Mouse (Mus musculus) midbrain, embryonic 16.5 days (tissue): ENCODE results near the gene Rpl41. TPM values are rescaled to one million over a fixed set of nuclear protein-coding genes. Genes with fewer than 3 reads are reported as not detected.
"Not testable (repeated sequence)": the region's sequence is repeated elsewhere in the genome, so short reads cannot be mapped to it uniquely, and the experiment has no call there.

Experiments used
- ATAC-seq: fragments of 200-750 bp; cut with Nextera tagmentation; 2 replicates; pipeline ENCODE4 v1.8.0; 2017; ENCODE audit warnings: moderate TSS enrichment
- H3K27ac ChIP-seq: fragments of 300-500 bp; sonication (generic); 2 replicates; pipeline ENCODE4 v1.5.1; 2014; ENCODE audit warnings: mild to moderate bottlenecking, low read length, mixed read lengths
- H3K27me3 ChIP-seq: fragments of 300-500 bp; sonication (generic); 2 replicates; pipeline ENCODE4 v1.6.1; 2014; ENCODE audit warnings: low read depth, low read length, mixed read lengths; ENCODE audit not compliant: control insufficient read depth, insufficient read depth
- H3K36me3 ChIP-seq: fragments of 300-500 bp; sonication (generic); 2 replicates; pipeline ENCODE4 v1.6.1; 2014; ENCODE audit warnings: mild to moderate bottlenecking, low read length, moderate library complexity, mixed read lengths; ENCODE audit not compliant: control insufficient read depth, insufficient read depth
- H3K4me1 ChIP-seq: fragments of 300-500 bp; sonication (generic); 2 replicates; pipeline ENCODE4 v1.6.1; 2014; ENCODE audit warnings: mild to moderate bottlenecking, low read length, mixed read lengths; ENCODE audit not compliant: control insufficient read depth, insufficient read depth
- H3K4me2 ChIP-seq: fragments of 300-500 bp; sonication (generic); 2 replicates; pipeline ENCODE4 v1.6.1; 2014; ENCODE audit warnings: mild to moderate bottlenecking, low read length, mixed read lengths
- H3K4me3 ChIP-seq: fragments of 300-500 bp; sonication (generic); 2 replicates; pipeline ENCODE4 v1.5.1; 2014; ENCODE audit warnings: low read depth, mild to moderate bottlenecking, low read length, moderate library complexity, mixed read lengths
- H3K9ac ChIP-seq: fragments of 300-500 bp; sonication (generic); 2 replicates; pipeline ENCODE4 v1.6.1; 2014; ENCODE audit warnings: low read depth, low read length, mixed read lengths
- H3K9me3 ChIP-seq: fragments of 300-500 bp; sonication (generic); replicated peaks from 2 replicates; pipeline ENCODE4 v1.6.1; 2014; ENCODE audit warnings: mild to moderate bottlenecking, low read length, mixed read lengths; ENCODE audit not compliant: control insufficient read depth, poor library complexity, severe bottlenecking
- WGBS: fragments of 180-500 bp; shearing (Covaris S2); extraction: QIAGEN DNeasy Blood & Tissue Kit; methylation state at CpG from one replicate; pipeline ENCODE4 v1.1.7; 2014; 5-methylcytosine and 5-hydroxymethylcytosine counted together
- polyA plus RNA-seq: library from polyadenylated mRNA; unstranded; fragments of >200 nt; fragmentation: Nextera tagmentation; extraction: Ambion mirVana; gene quantifications from 2 replicates; pipeline ENCODE4 v1.2.1, GENCODE M21; 2015

Gene Rpl41
- polyA plus RNA-seq, 1 experiment from 2014 or later = 1,924 TPM

DNA sequence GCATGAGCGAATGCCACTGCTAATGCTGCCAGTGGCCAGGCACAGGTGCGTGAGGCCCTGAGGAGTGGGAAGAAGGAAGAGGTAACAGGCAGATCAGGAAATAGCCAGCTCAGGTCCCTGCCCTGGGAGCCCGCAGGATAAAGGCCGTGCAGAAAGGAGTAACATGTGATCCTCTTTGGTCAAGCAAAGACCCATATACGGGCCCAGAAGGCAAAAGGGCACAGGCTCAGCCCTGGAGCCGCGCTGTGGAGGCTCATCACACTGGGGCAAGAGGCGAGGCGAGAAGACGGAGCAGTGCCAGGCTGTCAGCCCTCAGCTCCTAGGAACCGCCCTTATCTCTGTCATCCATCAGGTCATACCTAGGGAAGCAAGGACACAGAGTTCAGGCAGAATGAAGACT lies 38.8 kb downstream of the Rpl41 start:
- Histone ChIP-seq H3K9ac (no peak overlapping the region), H3K4me3 (no peak overlapping the region), H3K27ac (no peak overlapping the region), H3K9me3 (no peaks in the 10 kb centered on the region), H3K27me3 (no peaks in the 10 kb centered on the region), H3K4me2 (no peak overlapping the region), H3K4me1 (no peaks in the 10 kb centered on the region), H3K36me3 (peaks cover 4% of the 10 kb centered on the region; the same call in 1 of the 2 replicates)
- ATAC-seq = no peak
- 93% methylated on average over 11 of the region's 11 CpGs for WGBS

DNA sequence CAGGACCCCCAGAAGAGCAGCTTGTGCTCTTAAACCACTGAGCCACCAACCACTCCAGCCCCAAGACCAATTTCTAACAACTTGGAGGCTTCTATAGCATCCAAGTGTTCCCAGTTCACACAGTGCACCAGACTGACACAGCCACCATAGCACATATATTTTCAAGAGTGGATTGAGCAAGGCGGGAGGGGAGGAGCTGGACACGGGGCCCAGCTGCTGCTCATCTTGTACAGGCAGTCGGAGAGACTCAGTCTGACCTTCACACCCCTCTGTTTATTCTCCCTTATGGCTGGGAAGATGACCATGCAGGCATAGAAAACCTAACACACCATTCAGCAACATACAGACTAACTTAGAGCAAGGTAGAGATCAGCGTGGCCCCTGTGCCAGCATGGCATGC lies 39.3 kb downstream of the Rpl41 start:
- H3K27ac ChIP-seq = no peak overlapping the region
- no peak overlapping the region for H3K4me2 ChIP-seq
- H3K4me1 ChIP-seq = no peaks in the 10 kb centered on the region
- no peak overlapping the region for H3K9ac ChIP-seq
- no peak for ATAC-seq
- H3K9me3 ChIP-seq = no peaks in the 10 kb centered on the region
- H3K4me3 ChIP-seq = no peak overlapping the region
- peaks cover 4% of the 10 kb centered on the region; the same call in 1 of the 2 replicates for H3K36me3 ChIP-seq
- WGBS = 88% methylated on average over 4 of the region's 4 CpGs
- no peaks in the 10 kb centered on the region for H3K27me3 ChIP-seq

DNA sequence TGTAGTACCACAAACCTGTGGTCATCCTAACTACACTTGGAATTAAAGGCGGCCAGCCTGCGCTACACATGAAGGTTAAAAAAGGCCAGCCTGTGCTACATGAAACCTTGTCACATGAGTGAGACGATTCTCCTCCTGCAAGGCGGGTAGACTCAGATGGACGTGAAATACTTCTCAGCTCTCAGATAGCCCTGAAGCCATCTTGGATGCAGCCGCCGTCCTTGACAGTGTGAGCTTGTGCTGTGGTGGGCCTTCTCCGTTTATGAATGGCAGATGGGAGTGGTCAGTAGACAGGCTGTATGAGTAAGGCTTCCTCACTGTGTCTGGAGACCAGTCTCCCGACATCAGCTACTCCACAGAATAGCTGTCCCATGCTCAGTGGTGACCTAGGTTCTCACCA lies 39.9 kb downstream of the Rpl41 start:
- WGBS = 92% methylated on average over 9 of the region's 9 CpGs
- Histone ChIP-seq H3K4me3 (no peak overlapping the region), H3K4me1 (no peaks in the 10 kb centered on the region), H3K9me3 (no peaks in the 10 kb centered on the region), H3K9ac (no peak overlapping the region), H3K36me3 (peaks cover 4% of the 10 kb centered on the region; the same call in 1 of the 2 replicates), H3K27me3 (no peaks in the 10 kb centered on the region), H3K4me2 (no peak overlapping the region), H3K27ac (no peak overlapping the region)
- ATAC-seq = no peak

DNA sequence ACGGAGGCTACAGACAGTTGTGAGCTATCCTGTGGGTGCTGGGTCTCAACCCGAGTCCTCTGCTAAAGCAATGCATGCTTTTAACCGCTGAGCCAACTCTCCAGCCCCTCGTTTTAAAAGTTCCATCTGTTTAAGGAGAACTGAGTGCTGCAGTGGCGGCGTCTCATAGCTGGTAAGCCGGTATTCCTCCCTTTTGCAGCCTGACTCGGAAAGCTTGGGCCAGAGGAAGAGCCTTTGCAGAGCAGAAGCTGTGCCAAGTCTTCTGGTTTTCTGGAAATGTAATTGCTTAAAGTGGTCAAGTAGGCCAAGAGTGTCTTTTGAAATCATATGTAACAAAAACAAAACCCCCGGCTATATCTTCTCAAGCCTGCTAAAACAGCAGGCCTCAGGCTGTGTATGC lies 40.8 kb downstream of the Rpl41 start:
- H3K4me3 ChIP-seq = no peak overlapping the region
- 84% methylated on average over 9 of the region's 9 CpGs for WGBS
- H3K27me3 ChIP-seq = no peaks in the 10 kb centered on the region
- H3K9me3 ChIP-seq = no peaks in the 10 kb centered on the region
- H3K4me1 ChIP-seq = no peaks in the 10 kb centered on the region
- no peak for ATAC-seq
- H3K27ac ChIP-seq = no peak overlapping the region
- H3K9ac ChIP-seq = no peak overlapping the region
- no peak overlapping the region for H3K4me2 ChIP-seq
- H3K36me3 ChIP-seq = peaks cover 4% of the 10 kb centered on the region; the same call in 1 of the 2 replicates

DNA sequence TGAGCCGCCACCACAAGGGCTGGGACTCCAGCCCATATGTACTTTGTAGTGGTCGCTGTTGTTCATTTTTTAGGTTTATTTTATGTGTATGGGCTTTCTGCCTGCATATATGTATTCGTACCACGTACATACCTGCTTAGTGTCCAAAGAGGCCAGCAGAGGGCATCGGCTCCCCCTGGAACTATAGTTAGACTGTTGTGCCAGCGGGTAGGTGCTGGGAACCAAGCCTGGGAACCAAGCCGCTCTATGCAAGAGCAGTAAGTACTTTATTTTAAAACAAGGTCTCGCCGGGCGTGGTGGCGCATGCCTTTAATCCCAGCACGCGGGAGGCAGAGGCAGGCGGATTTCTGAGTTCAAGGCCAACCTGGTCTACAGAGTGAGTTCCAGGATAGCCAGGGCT lies 43.1 kb downstream of the Rpl41 start:
- H3K36me3 ChIP-seq = peaks cover 4% of the 10 kb centered on the region; the same call in 1 of the 2 replicates
- no peak overlapping the region for H3K27ac ChIP-seq
- 96% methylated on average over 14 of the region's 14 CpGs for WGBS
- H3K9me3 ChIP-seq = no peaks in the 10 kb centered on the region
- no peak overlapping the region for H3K4me2 ChIP-seq
- H3K27me3 ChIP-seq = no peaks in the 10 kb centered on the region
- H3K4me3 ChIP-seq = no peak overlapping the region
- ATAC-seq = no peak
- no peak overlapping the region for H3K9ac ChIP-seq
- H3K4me1 ChIP-seq = no peaks in the 10 kb centered on the region

DNA sequence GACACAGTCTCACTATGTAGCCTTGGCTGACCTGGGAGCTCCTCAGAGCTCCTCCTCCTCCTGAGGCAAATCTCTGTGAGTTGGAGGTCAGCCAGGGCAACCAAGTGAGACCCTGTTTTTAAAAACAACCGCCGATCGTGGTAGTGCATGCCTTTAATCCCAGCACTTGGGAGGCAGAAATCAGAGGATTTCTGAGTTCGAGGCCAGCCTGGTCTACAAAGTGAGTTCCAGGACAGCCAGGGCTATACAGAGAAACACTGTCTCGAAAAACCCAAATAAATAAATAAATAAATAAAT lies 43.8 kb downstream of the Rpl41 start:
- not testable (repeated sequence) for ATAC-seq, H3K4me2 ChIP-seq, H3K4me1 ChIP-seq, H3K9ac ChIP-seq, H3K4me3 ChIP-seq, H3K9me3 ChIP-seq, H3K36me3 ChIP-seq, H3K27ac ChIP-seq, H3K27me3 ChIP-seq
- WGBS = 77% methylated on average over 5 of the region's 5 CpGs

DNA sequence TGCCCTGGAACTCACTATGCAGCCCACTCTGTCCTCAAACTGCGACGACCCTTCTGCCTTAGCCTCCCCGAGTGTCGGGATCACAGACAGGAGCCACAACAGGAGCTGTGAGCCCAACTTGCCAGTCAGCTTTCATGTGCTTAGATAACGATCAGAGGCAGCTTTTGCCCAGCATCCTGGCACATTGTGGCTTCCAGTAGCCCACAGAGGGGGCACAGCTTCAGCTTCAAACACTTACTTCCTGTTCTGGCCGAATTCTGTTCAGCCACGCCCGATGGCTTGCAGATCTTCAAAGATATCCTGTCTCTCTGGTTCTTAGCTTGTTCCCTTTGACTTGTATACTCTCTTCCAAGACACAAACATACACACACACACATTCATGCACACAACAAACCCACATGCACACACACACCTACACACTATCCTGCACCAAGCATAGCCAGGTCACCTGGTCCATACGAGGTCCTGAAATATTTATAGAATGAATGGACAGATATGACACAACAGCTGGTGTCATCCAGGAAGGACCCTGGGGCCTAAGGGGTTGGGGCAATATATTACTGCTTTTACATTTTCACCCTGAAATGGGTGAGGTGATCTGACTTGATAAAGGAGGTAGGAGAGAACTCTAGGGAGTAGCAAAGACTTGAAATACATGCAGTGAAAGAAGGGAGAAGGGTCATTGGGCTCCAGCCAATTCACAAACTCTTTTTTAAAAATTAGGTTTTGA lies 44.3 kb downstream of the Rpl41 start:
- Histone ChIP-seq H3K36me3 (peaks cover 4% of the 10 kb centered on the region; the same call in 1 of the 2 replicates), H3K4me1 (no peaks in the 10 kb centered on the region), H3K4me2 (no peak overlapping the region), H3K9me3 (no peaks in the 10 kb centered on the region), H3K4me3 (no peak overlapping the region), H3K9ac (no peak overlapping the region), H3K27ac (no peak overlapping the region), H3K27me3 (no peaks in the 10 kb centered on the region)
- 78% methylated on average over 9 of the region's 9 CpGs for WGBS
- ATAC-seq = no peak

DNA sequence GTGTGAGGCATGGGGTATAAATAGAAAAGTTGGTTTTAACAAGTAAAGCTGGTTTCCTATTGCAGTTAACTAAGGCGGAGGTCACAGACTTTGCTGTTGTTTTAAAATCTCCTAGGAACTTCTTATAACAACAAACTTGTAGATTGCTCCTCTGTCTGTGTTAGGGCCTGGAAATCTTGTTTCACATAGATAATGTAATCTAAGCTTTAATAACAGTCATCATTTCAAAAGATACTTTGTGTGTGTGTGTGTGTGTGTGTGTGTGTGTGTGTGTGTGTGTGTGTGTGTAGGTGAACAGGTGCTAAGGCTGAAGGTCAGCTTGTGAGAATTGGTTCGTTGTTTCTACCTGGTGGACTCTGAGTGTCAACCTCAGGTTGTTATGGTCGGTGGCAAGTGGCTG lies 45.1 kb downstream of the Rpl41 start:
- 93% methylated on average over 3 of the region's 3 CpGs for WGBS
- Histone ChIP-seq H3K4me3 (no peak overlapping the region), H3K27ac (no peak overlapping the region), H3K9me3 (no peaks in the 10 kb centered on the region), H3K27me3 (no peaks in the 10 kb centered on the region), H3K4me2 (no peak overlapping the region), H3K4me1 (peaks cover 5% of the 10 kb centered on the region; the same call in 1 of the 2 replicates), H3K36me3 (peaks cover 2% of the 10 kb centered on the region; the same call in 1 of the 2 replicates), H3K9ac (no peak overlapping the region)
- ATAC-seq = no peak

DNA sequence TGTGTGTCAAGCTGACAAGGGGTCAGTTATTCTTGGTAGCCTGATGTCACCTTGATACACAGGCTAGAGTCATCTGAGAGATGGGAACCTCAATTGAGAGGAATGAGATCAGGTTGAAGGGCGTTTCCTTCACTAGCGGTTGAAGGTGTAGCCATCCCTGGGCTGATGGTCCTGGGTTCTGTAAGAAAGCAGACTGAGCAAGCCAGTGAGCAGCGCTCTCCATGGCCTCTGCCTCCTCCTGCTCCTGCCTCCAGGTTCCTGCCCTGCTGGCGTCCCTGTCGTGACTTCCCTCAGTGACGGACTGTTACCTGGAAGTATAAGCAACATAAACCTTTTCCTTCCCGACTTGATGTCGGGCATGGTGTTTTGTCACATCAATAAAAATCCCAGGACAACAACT lies 45.6 kb downstream of the Rpl41 start:
- Histone ChIP-seq H3K4me3 (no peak overlapping the region), H3K9me3 (no peaks in the 10 kb centered on the region), H3K4me2 (no peak overlapping the region), H3K36me3 (peaks cover 2% of the 10 kb centered on the region; the same call in 1 of the 2 replicates), H3K27ac (no peak overlapping the region), H3K4me1 (peaks cover 5% of the 10 kb centered on the region; the same call in 1 of the 2 replicates), H3K9ac (no peak overlapping the region), H3K27me3 (no peaks in the 10 kb centered on the region)
- WGBS = 75% methylated on average over 8 of the region's 8 CpGs
- no peak for ATAC-seq
